Mouse (Mus musculus) kidney, adult 2 months (tissue): ENCODE data around the gene Pkd1l2. TPM values are rescaled to one million over a fixed set of nuclear protein-coding genes. Genes with fewer than 3 reads are reported as not detected.

Experiments
- DNase-seq: peaks from one replicate; pipeline ENCODE4 v3.0.0; 2021
- H3K27ac ChIP-seq: fragments of 200-500 bp; 2 replicates; pipeline ENCODE4 v1.5.1; 2012; ENCODE audit warnings: low read depth, low read length, control low read depth, inconsistent platforms; ENCODE audit not compliant: insufficient read depth
- H3K27me3 ChIP-seq: fragments of 200-500 bp; replicated peaks from 2 replicates; pipeline ENCODE4 v1.6.1; 2012; ENCODE audit warnings: mild to moderate bottlenecking, moderate library complexity, low read length, inconsistent platforms; ENCODE audit not compliant: control insufficient read depth, insufficient read depth
- H3K36me3 ChIP-seq: fragments of 200-500 bp; 2 replicates; pipeline ENCODE4 v1.6.1; 2012; ENCODE audit warnings: mild to moderate bottlenecking, moderate library complexity, low read length, inconsistent platforms; ENCODE audit not compliant: control insufficient read depth, insufficient read depth
- H3K4me1 ChIP-seq: fragments of 200-500 bp; 2 replicates; pipeline ENCODE4 v1.6.1; 2011; ENCODE audit warnings: low read length; ENCODE audit not compliant: control insufficient read depth, insufficient read depth
- H3K4me3 ChIP-seq: fragments of 200-500 bp; 2 replicates; pipeline ENCODE4 v1.5.1; 2011; ENCODE audit warnings: mild to moderate bottlenecking, low read depth, low read length, control low read depth; ENCODE audit not compliant: insufficient read depth
- CTCF ChIP-seq: fragments of 200-500 bp; conservative IDR thresholded peaks from 2 replicates; pipeline ENCODE4 v1.5.1; 2011; ENCODE audit warnings: low read depth, mild to moderate bottlenecking, control low read depth, low read length, moderate library complexity, mixed read lengths; ENCODE audit not compliant: insufficient read depth, insufficient read length
- POLR2A ChIP-seq: fragments of 200-500 bp; IDR thresholded peaks from one replicate; pipeline ENCODE4 v1.6.1; 2011; ENCODE audit warnings: low read depth, low read length, control low read depth
- WGBS: fragments of 180-500 bp; shearing (Covaris S2); methylation state at CpG from one replicate; pipeline ENCODE4 v1.1.7; 2018; 5-methylcytosine and 5-hydroxymethylcytosine counted together
- polyA plus RNA-seq: library from polyadenylated mRNA; depleted of rRNA; stranded (reverse); fragments of >200 nt; gene quantifications from 2 replicates; pipeline ENCODE4 v1.2.3, GENCODE M21; 2012

The Pkd1l2 gene
- polyA plus RNA-seq, 1 experiment, result 0.08 TPM

DNA sequence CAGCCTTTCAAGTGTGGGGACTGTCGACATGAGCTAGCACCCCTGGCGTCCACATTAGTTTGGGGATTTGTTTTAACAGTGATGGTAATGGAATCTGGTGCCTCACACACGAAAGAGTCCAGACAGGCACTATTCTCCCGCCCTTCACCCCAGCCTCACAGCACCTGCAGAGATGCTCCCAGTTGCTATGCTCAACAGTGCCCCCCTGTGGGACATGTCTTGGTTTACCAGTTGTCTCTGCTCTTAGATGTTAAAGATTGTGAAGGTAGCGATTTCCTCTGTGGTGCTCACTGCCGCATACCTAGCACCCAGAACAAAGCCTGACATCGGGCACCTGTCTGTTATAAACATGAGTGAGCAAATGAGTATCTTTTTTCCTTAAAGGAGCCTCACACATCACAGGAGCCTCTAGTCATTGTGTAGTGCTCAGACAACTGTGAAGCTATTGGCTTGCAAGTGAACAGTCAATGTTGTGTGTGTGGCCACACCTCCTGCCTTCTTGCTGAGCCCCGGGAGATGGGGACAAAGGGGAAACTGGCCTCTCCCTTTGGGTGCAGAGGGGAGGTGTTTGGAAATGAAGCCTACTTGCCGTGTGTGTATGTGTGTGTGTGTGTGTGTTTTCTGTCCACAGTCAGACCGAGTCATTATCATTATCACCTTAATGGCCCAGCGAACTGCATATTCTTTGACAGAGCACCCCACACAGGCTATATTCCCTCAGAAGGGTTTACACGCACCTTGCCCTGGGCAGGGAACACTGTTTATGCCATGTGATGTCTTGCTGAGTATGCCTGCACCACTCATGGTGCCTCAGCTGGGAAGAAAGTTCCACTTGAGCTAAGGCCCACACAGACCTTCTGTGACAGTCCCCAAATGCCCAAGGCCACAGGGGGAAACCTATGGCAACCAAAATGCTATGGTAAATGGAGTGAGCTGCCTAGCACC, 28.8 kb downstream of the Pkd1l2 start:
- Histone ChIP-seq H3K4me1 (no peaks in the 10 kb centered on the region), H3K27ac (no peak overlapping the region), H3K36me3 (no peaks in the 10 kb centered on the region), H3K27me3 (no peaks in the 10 kb centered on the region), H3K4me3 (no peak overlapping the region)
- DNase-seq, result peak; percentile 21
- peak; percentile 53 for TF ChIP-seq CTCF
- no peak for TF ChIP-seq POLR2A
- 65% methylated on average over 12 of the region's 12 CpGs for WGBS

DNA sequence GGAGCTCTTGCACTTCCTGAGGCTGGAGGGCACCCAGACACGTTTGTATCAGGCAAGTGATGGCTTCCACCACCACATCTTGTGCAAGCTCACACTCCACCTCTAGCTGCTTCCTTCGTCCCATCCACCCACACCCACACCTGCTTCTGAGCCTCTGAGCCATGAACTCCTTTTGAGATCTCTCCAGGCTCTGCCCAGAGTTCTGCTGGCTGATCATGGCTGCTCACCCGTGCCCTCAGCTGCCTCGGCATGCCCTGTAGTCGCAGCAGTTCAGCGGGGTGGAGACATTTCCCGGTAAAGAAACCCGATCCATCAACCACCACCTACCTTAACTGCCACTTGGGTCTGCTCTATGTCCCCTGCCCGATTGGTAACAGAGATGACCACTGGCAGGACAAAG, 30.9 kb downstream of the Pkd1l2 start:
- Histone ChIP-seq H3K27ac (no peak overlapping the region), H3K36me3 (no peaks in the 10 kb centered on the region), H3K4me3 (no peak overlapping the region), H3K27me3 (no peaks in the 10 kb centered on the region), H3K4me1 (no peaks in the 10 kb centered on the region)
- 29% methylated on average over 9 of the region's 9 CpGs for WGBS
- no peak for TF ChIP-seq POLR2A
- no peak for TF ChIP-seq CTCF
- DNase-seq, result no peak

DNA sequence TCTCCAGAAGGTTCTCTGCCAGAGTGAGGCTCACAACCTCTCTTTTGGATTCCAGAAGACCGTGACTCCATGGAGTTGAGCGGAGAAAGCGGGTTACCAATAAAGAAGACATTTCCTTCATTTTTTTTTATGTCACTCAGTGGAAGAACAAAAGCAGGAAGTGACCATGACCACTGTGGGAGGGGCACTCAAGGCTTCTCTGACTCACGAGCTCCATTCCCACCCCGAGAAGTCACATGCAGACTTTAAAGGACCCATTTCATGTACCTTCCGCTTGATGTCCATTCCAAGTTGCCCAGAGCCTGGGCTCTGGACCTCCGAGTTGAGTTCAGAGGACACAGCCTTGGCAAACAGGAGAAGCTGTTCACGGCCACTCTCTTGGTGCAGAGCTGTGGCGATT, 31.5 kb downstream of the Pkd1l2 start:
- TF ChIP-seq CTCF (no peak), POLR2A (no peak)
- Histone ChIP-seq H3K27ac (no peak overlapping the region), H3K27me3 (no peaks in the 10 kb centered on the region), H3K36me3 (no peaks in the 10 kb centered on the region), H3K4me3 (no peak overlapping the region), H3K4me1 (no peaks in the 10 kb centered on the region)
- 76% methylated on average over 9 of the region's 9 CpGs for WGBS
- no peak for DNase-seq

DNA sequence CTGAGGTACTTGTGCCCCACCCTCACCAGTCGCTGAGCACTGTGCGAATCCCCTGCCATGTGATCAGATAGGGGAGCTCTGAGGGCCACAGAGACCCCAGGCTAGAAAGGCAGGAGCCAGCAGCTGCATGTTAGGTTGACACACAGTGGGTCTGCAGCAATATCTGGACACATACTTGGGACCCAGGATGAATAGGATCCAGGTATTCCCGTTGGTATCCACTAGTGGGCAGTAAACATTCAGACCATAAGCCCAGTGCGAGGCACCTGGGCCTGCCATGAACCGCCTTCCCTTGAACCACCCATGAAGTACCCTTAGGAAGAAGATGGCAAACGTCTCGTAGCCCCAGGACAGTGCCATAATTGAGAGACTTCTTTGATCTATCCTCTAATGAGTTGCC, 32.8 kb downstream of the Pkd1l2 start:
- Histone ChIP-seq H3K27ac (no peak overlapping the region), H3K36me3 (no peaks in the 10 kb centered on the region), H3K4me3 (no peak overlapping the region), H3K27me3 (no peaks in the 10 kb centered on the region), H3K4me1 (no peaks in the 10 kb centered on the region)
- no peak for DNase-seq
- TF ChIP-seq CTCF (0 out of 2 replicates have a peak, but pooled peaks have one; percentile 21), POLR2A (no peak)
- 73% methylated on average over 7 of the region's 7 CpGs for WGBS

DNA sequence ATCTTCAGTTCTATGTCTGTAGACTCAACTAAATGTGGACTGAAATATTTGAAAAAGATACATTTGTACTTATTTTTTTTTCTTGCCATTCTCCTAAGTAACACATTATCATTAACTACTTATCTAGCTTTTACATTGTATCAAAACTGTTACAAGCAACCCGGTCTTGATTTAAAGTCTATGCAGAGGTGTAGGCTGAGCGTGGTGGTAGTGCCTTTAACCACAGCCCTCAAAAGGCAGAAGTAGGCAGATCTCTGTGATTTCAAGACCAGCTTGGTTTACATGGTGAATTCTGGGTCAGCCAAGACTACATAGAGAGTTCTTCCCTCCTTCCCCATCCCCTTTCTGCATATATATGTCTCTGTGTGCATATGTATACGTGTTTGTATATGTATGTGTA, 38.7 kb downstream of the Pkd1l2 start:
- H3K36me3 ChIP-seq, result no peaks in the 10 kb centered on the region
- no peaks in the 10 kb centered on the region for H3K4me1 ChIP-seq
- H3K27ac ChIP-seq, result no peak overlapping the region
- DNase-seq, result no peak
- TF ChIP-seq CTCF (no peak), POLR2A (no peak)
- WGBS, result 87% methylated on average over 3 of the region's 3 CpGs
- no peak overlapping the region for H3K4me3 ChIP-seq
- H3K27me3 ChIP-seq, result no peaks in the 10 kb centered on the region

DNA sequence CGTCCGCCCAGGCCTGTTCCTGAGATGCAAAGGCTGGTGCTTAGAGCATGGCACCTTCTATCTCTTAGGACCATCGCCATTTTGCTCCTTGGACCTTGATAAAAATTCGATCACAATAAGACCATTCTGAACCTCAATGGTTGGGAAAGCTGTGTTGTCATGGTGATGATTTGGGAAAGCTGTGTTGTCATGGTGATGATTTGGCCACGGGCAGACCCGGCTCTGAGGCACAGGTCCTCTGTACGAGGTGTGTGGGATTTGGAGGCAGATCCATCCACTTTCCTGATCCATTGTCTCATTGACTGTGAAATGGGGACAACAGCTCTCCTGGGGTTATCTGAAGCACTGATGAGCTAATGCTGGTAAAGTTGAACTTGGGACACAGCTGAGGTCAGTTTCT, 42.4 kb downstream of the Pkd1l2 start:
- no peak for DNase-seq
- no peaks in the 10 kb centered on the region for H3K4me1 ChIP-seq
- no peak overlapping the region for H3K4me3 ChIP-seq
- H3K36me3 ChIP-seq, result no peaks in the 10 kb centered on the region
- 77% methylated on average over 7 of the region's 7 CpGs for WGBS
- no peak for TF ChIP-seq CTCF
- no peak for TF ChIP-seq POLR2A
- H3K27me3 ChIP-seq, result no peaks in the 10 kb centered on the region
- no peak overlapping the region for H3K27ac ChIP-seq

DNA sequence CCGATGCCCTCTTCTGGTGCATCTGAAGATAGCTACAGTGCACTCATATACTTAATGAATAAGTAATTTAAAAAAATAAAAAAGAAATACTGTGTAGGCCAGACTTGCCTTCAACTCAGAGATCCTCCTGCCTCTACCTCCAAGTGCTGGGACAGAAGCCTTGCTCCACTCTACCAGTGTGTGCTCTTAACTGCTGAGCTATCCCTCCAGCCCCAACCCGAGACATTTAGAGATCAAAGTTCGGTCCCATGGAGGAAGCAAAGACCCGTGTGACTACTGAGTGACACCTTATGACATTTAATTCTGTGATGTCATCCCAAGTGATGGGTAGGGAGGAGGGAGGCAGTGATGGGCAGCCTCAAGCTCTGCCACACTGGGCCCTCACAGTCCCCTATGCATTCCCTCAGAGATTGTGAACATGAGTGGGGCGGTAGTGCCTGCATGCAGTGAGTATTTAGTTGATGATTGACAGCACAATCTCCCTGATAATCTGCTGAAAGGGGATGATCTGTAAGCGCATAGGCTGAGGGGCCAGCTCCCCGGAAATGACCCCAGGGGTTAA, 44.8 kb downstream of the Pkd1l2 start:
- no peak for DNase-seq
- 69% methylated on average over 7 of the region's 7 CpGs for WGBS
- TF ChIP-seq POLR2A (no peak), CTCF (no peak)

More for the DNA sequence above, 44.8 kb downstream of the Pkd1l2 start:
- Histone ChIP-seq H3K27ac (no peak overlapping the region), H3K4me3 (no peak overlapping the region), H3K27me3 (no peaks in the 10 kb centered on the region), H3K4me1 (no peaks in the 10 kb centered on the region), H3K36me3 (no peaks in the 10 kb centered on the region)
